ENCODE assay signal across 8 mouse cellular contexts in genomic region chr7:134670312-134671002, GRCm38 (mm10). TPM values are rescaled to one million over a fixed set of nuclear protein-coding genes. Genes with fewer than 3 reads are reported as not detected.
DNase-seq lines count a peak whose midpoint lies in the region; ATAC-seq and TF ChIP-seq lines count a peak whose summit lies in the region.

Gene Dock1, plus strand, starts transcription at chr7:134670654.

- H3K27ac ChIP-seq in forebrain, embryonic 13.5 days: peak within 1 kb of the TSS; percentile 44
- H3K27ac ChIP-seq in heart, postnatal 0 days (ENCODE audit: low read depth): peak within 1 kb of the TSS; percentile 83
- H3K27ac ChIP-seq in liver, postnatal 0 days (ENCODE audit: low read depth): peak within 1 kb of the TSS; percentile 80
- H3K27ac ChIP-seq in olfactory bulb, adult 2 months (ENCODE audit: insufficient read depth, low read depth, low read length): no peak within 1 kb of the TSS

- no peaks in the 10 kb centered on the region for H3K9me3 ChIP-seq in forebrain, embryonic 13.5 days (replicated peaks)
- no peaks in the 10 kb centered on the region for H3K9me3 ChIP-seq in heart, postnatal 0 days (replicated peaks; ENCODE audit: control insufficient read depth, low read length)
- H3K9me3 ChIP-seq in liver, postnatal 0 days (ENCODE audit: low read length): no peaks in the 10 kb centered on the region

- no peak for TF ChIP-seq POLR2A in olfactory bulb, adult 2 months (IDR thresholded peaks at IDR 0.05; ENCODE audit: insufficient read depth, low read depth, low read length)

- no peak for TF ChIP-seq EP300 in heart, postnatal 0 days (IDR thresholded peaks at IDR 0.05; ENCODE audit: low read depth)
- TF ChIP-seq EP300 in liver, postnatal 0 days (IDR thresholded peaks at IDR 0.05; ENCODE audit: low read depth): no peak

- ATAC-seq in forebrain, embryonic 13.5 days: peak; percentile 91
- ATAC-seq in heart, postnatal 0 days (ENCODE audit: insufficient read depth, low read depth): peak; percentile 88
- peak; percentile 84 for ATAC-seq in liver, postnatal 0 days

- H3K4me1 ChIP-seq in forebrain, embryonic 13.5 days: peaks cover 22% of the 10 kb centered on the region
- peaks cover 31% of the 10 kb centered on the region for H3K4me1 ChIP-seq in heart, postnatal 0 days (ENCODE audit: control insufficient read depth, insufficient read depth)
- H3K4me1 ChIP-seq in liver, postnatal 0 days (ENCODE audit: insufficient read depth): peaks cover 12% of the 10 kb centered on the region
- peaks cover 19% of the 10 kb centered on the region for H3K4me1 ChIP-seq in olfactory bulb, adult 2 months (ENCODE audit: control insufficient read depth, insufficient read depth, low read length)

- WGBS in forebrain, embryonic 13.5 days: 2% methylated on average over 76 of the region's 77 CpGs
- WGBS in heart, postnatal 0 days: under 1% methylated on average over 66 of the region's 77 CpGs
- WGBS in liver, postnatal 0 days (ENCODE audit: insufficient replicate concordance): 3% methylated on average over 63 of the region's 77 CpGs
- WGBS in olfactory bulb, adult 2 months: 3% methylated on average over 77 of the region's 77 CpGs

- H3K4me2 ChIP-seq in forebrain, embryonic 13.5 days: peak within 1 kb of the TSS; percentile 95
- peak within 1 kb of the TSS; percentile 85 for H3K4me2 ChIP-seq in heart, postnatal 0 days (ENCODE audit: low read depth, low read length)
- peak within 1 kb of the TSS; percentile 81 for H3K4me2 ChIP-seq in liver, postnatal 0 days (ENCODE audit: low read depth, low read length)

- H3K36me3 ChIP-seq in forebrain, embryonic 13.5 days (ENCODE audit: poor library complexity, severe bottlenecking): no peaks in the 10 kb centered on the region
- no peaks in the 10 kb centered on the region for H3K36me3 ChIP-seq in heart, postnatal 0 days (replicated peaks; ENCODE audit: control insufficient read depth, insufficient read depth, low read length)
- H3K36me3 ChIP-seq in liver, postnatal 0 days (replicated peaks; ENCODE audit: insufficient read depth, low read length): no peaks in the 10 kb centered on the region

- peak; percentile 10 for DNase-seq in thymus, postnatal 0 days (ENCODE audit: low spot score)
- DNase-seq in thymus, postnatal 10 days (ENCODE audit: low spot score in 2 of 2): no peak
- peak; percentile 68 for DNase-seq in heart, postnatal 0 days (ENCODE audit: low spot score)
- DNase-seq in kidney, postnatal 36 days: peak; percentile 83 to 90
- DNase-seq in liver, postnatal 0 days: peak; percentile 74
- peak; percentile 77 for DNase-seq in urinary bladder, postnatal 14 days (ENCODE audit: low spot score)

- no peak for TF ChIP-seq CTCF in heart, postnatal 0 days (IDR thresholded peaks at IDR 0.05; ENCODE audit: low read depth)
- TF ChIP-seq CTCF in liver, postnatal 0 days (IDR thresholded peaks at IDR 0.05; ENCODE audit: low read depth): no peak
- TF ChIP-seq CTCF in olfactory bulb, adult 2 months (IDR thresholded peaks at IDR 0.05; ENCODE audit: insufficient read depth, low read depth, low read length): no peak

- H3K9ac ChIP-seq in forebrain, embryonic 13.5 days: peak within 1 kb of the TSS; percentile 79
- peak within 1 kb of the TSS; percentile 73 for H3K9ac ChIP-seq in heart, postnatal 0 days (replicated peaks; ENCODE audit: low read depth, low read length)
- H3K9ac ChIP-seq in liver, postnatal 0 days (replicated peaks): peak within 1 kb of the TSS; percentile 79

- peak within 1 kb of the TSS; percentile 68 for H3K4me3 ChIP-seq in forebrain, embryonic 13.5 days
- peak within 1 kb of the TSS; percentile 70 for H3K4me3 ChIP-seq in heart, postnatal 0 days (ENCODE audit: low read depth, low read length)
- H3K4me3 ChIP-seq in liver, postnatal 0 days (ENCODE audit: low read depth, low read length): peak within 1 kb of the TSS; percentile 67
- peak within 1 kb of the TSS; percentile 62 for H3K4me3 ChIP-seq in olfactory bulb, adult 2 months (ENCODE audit: insufficient read depth, low read depth, low read length)

- peaks cover 14% of the 10 kb centered on the region for H3K27me3 ChIP-seq in forebrain, embryonic 13.5 days
- H3K27me3 ChIP-seq in heart, postnatal 0 days (ENCODE audit: control insufficient read depth, insufficient read depth, low read length): no peaks in the 10 kb centered on the region
- H3K27me3 ChIP-seq in liver, postnatal 0 days (ENCODE audit: insufficient read depth, low read length): 0 out of 2 replicates have a peak, but pooled peaks cover 3% of the 10 kb centered on the region

RNA-seq across cellular contexts. Expression of gene Dock1, which starts in this region (rescaled TPM):
- polyA plus RNA-seq in thymus, postnatal 0 days (2015; fragmentation: Nextera tagmentation; extraction: Ambion mirVana): 4.5 and 5.3 TPM in 2 replicates
- polyA plus RNA-seq in forebrain, embryonic 13.5 days (2015; fragmentation: Nextera tagmentation; extraction: Ambion mirVana): 11.6 and 11.8 TPM in 2 replicates
- 15.2 and 38.5 TPM in 2 replicates for total RNA-seq in heart, postnatal 0 days (2014; rRNA removed; ENCODE audit: low replicate concordance)
- polyA plus RNA-seq in heart, postnatal 0 days (2015; fragmentation: Nextera tagmentation; extraction: Ambion mirVana): 9.7 TPM in 2 replicates
- 3.0 and 3.2 TPM in 2 replicates for polyA plus RNA-seq in liver, postnatal 0 days (2015; fragmentation: Nextera tagmentation; extraction: Ambion mirVana)
- polyA plus RNA-seq in olfactory bulb, adult 2 months (2012; ENCODE audit: insufficient read depth, insufficient read length, low replicate concordance, missing spikeins): not detected in 2 replicates

Comparison
In these comparisons a context has a peak if more than half of its experiments do, and no peak if none do; other contexts are left out.
1. DNase-seq: peak in thymus, postnatal 0 days (single experiment), heart, postnatal 0 days (single experiment), kidney, postnatal 36 days (2 of 2), liver, postnatal 0 days (single experiment) and urinary bladder, postnatal 14 days (single experiment); none in thymus, postnatal 10 days (0 of 2).
2. Peak in every context shown above with its lines, with median percentiles within 50 percentile points of each other: ATAC-seq, H3K4me2 ChIP-seq, H3K4me3 ChIP-seq and H3K9ac ChIP-seq.